Mouse (Mus musculus): ENCODE data around the gene Lrrc59.

The Lrrc59 gene

DNA sequence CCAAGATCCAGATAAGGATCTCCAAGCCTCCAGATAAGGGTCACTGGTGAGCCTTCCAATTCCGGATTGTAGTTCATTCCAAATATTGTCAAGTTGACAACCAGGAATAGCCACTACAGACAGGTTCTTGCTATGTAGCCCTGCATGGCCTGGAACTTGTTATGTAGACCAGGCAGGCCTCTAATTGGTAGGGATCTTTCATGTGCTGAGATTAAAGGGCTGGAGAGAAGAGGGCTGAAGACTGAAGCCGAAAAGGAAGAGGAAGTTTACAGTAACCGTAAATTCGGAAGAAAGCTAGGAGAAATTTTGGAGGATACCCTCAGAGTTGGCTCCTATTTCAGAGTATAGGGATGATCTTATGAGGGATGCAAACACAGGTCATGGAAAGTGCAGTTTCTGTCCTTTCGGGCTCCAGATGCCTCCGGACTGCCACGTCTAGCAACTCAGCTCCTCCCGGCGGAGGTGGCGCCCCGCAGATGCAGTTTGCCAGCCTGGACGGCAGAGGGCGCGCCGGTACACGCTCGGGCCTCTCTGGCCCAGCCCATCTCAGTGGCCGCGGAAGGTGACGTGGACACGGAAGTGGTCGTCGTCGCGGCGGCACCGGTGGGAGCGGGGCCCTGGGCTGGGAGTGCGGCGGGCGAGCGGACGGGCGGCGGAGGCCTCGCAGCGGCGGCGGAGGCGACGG is at the start of gene Lrrc59:
Lrrc59 (plus strand) TSS at position 569 of the 685 bp plus-strand sequence.
- DNase-seq (ENCODE audit: low spot score in 2 of 2), result peak; percentile 92 to 93

DNA sequence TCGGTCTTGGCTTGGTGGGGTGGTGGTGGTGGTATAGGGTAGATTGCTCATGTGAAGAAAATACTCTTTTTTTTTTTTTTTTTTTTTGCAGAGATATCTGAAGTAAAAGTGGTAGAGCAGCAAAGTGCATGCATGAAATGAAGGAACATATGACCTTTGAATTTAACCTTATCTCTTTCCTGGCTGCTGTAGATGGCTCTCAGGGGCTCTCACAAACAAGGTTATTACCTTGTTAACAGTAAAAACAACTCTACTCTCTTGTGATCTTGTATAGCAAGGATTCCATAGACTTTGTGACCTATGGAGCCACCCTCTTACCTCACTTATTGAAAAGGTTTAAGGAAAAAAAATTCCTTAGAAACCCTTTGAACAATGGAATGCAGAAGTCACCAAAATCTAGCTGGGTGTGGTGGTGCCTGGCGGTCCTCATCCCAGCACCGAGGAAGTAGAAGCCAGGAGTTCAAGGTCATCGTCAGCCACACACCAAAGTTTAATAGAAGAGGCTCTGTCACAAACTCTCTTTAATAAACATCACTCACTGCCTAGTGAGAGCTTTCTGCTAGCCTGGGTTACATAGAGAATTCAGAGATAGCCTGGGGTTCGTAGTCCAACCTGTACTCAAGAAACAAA is 49.3 kb upstream of the Lrrc59 start:
- DNase-seq (ENCODE audit: low spot score in 2 of 2), result no peak

DNA sequence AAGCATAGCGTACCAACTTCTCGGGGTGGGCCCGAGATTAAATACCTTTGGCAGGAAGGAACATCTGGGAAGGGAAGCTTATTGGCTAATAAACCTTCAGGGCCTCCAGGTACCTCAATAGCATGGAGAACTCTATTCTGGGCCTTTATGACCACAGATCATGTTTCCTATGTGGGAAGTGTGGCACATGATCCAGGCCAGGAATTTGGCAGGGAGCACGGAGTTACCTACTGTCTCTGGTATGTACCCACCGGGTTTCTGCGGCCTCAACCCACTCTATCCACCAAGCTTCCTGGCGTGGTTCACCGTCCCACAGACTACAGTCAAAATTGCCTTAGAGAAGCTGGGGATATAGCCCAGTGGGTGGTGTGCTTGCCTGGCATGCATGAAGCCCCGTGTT is 44.5 kb upstream of the Lrrc59 start:
- DNase-seq (ENCODE audit: low spot score in 2 of 2), result no peak

DNA sequence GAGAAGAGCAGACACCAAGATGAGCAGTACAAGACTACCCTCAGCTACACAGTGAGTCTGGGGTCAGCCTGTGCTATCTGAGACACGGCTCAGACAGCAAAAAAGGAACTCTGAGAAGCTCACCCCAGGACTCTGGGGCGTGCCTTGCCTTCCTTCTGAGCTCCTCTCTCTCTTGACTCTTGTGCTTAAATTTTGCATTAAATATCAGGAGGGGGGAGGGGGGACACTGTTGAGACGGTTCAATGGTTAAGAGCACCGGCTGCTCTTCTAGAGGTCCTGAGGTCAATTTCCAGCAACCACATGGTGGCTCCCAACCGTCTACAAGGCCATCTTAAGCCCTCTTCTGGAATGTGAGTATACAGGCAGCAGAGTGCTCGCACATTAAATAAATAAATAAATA is 42.1 kb upstream of the Lrrc59 start:
- DNase-seq (ENCODE audit: low spot score in 2 of 2), result no peak

DNA sequence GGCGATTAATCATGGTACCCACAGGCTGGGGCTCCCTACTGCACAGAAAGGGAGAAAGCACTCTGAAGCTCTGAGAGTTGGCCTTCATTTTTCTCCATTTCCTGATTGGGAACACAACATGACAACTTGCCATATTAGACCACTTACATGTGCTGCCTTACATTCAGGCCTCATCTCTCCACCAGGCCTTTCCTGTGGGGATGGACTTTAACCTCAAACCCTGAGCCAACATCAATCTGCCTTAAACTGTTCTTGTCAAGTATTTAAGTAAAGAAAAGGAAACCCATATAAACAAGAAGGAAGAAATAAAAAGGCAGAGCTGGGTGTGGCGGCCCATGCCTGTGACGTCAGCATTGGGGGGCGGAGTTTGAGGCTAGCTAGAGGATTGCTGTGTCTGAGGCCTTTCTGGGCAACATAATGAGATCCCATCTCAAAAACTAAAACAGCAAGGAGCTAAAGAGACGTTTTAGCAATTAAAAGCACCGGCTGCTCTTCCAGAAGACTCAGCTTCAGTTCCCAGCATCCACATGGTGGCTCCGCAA is 33.2 kb upstream of the Lrrc59 start:
- no peak for DNase-seq (ENCODE audit: low spot score in 2 of 2)

DNA sequence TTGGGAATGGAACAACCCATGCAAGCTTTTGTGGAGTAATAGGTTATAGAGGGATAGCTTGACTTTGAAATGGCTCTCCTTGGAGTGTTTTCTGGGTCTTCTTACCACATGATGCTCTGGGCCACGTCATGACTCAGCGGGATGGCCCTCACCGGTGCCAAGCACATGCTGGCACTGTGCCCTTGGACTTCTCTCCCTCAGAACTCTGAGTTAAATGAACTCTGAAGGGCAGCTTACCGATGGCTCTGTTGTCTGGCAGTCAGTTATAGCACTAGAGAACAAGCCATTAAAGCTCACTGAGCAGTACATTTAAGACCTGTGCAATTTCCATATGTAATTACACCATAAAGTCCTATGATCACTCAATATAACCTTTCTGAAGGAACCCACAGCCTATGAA is 32.2 kb upstream of the Lrrc59 start:
- DNase-seq (ENCODE audit: low spot score in 2 of 2), result no peak

DNA sequence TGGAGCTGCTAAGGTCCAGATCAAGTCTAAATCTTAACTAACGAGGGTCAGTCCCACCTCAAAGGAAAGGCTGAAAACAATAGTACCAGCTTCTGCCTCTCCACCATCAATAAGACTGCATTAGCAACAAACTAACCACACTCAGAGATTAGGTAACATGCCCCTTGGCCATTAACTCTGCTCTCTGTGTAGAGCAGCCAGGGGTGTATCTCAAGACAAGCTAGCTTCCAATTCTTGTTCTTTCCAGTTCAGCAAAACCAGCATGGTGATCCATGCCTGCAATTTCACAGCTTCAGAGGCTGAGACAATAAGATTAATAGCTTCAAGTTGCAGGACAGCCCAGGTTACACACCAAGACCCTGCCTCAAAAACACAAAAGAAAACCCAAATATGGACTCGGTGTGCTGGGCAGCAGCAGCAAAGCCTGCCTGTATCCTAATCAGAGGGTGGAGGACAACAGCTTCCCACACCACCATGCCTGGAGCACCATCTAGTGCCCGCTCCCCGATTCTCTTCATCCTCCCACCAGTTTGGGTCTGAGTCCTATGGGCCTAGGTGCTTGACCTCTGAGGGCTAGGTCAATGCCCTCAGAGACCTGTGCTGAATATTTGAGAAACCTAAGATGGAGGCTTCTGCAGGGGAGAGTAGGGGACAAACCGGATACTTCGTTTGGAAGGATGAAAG is 31.0 kb upstream of the Lrrc59 start:
- DNase-seq (ENCODE audit: low spot score in 2 of 2), result no peak

DNA sequence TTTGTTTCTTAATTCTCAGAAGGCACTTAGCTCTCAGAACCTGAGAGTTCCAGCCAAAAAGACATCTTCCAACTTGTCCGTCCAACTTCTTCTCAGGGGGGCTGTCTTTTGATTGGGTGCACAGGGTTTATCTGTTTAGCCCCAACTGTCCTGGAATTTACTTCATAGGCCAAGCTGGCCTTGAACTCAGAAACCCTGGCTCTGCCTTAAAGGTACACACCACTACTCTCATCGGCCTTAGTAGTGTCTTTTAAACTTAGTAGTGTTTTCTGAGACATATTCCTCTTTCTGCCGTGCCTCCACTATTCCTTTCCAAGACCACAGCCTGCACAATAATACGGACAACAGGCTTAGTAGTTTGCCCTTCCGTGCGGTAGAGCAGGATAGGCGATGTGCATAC is 29.1 kb upstream of the Lrrc59 start:
- no peak for DNase-seq (ENCODE audit: low spot score in 2 of 2)

DNA sequence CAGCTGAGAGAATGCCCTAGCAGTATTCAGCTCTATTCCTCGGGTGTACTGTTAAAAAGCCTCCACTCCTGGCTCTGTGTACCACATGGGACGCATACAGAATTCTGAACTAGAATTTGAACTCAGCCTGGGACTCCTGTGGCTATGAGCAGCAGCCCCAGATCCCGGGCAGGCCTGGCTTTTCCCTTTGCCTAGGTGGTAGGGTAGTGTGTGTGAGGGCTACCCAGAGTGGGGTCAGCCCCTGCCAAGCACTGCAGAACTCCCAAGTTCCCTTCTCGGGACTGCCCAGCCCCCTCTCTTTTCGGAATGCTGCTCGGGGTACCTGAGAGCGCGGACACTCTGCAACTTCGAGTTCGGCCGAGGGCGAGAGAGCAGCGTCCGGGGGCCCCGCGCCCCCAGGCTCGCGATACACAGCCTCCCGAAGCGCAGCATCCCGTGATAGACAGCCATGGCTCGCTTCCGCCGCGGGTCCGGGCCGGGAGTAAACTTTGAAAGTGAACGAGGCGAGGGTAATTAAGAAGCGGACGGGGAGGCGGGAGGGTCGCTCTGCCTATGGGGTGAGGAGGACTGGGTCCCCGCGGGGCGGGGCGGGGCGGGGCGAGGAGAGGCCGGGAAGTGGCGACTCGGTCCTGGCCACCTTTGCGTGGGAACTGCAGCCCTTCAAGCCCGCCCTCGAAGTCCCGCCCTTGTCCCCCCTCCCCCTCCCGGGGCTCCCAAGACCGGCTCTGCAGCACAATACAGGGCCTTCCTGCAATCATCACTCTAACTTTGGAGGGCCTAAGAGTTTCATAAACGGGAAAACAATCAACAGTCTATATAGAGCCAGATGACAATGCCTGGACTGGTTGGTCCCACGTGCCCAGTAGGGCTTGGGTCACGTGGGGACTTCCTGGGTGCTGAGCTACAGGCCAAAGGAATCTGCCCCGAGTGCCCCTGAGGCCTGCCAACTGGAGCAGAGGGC is 28.0 kb upstream of the Lrrc59 start, which contains the start of gene Acsf2:
Acsf2 (minus strand) TSS at position 551 of the 961 bp plus-strand sequence.
- peak; percentile 78 for DNase-seq (ENCODE audit: low spot score in 2 of 2)

DNA sequence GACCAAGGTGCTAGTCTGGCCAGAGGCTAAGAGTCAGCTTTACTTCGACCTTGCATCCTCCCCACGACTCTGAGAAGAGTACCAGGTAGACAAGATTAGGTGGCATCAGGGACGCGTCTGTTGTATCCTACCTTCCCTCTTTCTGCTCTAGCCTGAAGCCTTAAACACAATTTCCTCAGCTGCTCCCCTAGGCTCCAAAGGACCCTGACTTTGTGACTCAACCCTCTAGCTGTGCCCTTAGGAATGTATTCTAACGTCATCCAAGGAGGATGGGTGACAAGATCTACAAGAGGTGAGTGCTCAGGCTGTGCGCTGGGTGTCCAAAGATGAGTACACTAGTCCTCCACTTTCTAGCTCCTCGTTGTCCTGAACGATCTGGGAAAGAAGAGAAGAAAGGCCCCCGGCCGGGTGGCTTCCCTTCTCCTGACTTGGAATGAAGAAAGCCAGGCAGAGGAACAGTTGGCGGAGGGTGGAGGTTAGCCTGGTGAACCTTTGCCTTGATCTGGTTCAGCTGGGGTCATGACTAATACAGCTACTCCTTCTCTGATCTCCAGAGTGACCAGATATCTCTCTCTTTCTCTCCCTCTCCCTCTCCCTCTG is 27.1 kb upstream of the Lrrc59 start:
- DNase-seq (ENCODE audit: low spot score in 2 of 2), result no peak

DNA sequence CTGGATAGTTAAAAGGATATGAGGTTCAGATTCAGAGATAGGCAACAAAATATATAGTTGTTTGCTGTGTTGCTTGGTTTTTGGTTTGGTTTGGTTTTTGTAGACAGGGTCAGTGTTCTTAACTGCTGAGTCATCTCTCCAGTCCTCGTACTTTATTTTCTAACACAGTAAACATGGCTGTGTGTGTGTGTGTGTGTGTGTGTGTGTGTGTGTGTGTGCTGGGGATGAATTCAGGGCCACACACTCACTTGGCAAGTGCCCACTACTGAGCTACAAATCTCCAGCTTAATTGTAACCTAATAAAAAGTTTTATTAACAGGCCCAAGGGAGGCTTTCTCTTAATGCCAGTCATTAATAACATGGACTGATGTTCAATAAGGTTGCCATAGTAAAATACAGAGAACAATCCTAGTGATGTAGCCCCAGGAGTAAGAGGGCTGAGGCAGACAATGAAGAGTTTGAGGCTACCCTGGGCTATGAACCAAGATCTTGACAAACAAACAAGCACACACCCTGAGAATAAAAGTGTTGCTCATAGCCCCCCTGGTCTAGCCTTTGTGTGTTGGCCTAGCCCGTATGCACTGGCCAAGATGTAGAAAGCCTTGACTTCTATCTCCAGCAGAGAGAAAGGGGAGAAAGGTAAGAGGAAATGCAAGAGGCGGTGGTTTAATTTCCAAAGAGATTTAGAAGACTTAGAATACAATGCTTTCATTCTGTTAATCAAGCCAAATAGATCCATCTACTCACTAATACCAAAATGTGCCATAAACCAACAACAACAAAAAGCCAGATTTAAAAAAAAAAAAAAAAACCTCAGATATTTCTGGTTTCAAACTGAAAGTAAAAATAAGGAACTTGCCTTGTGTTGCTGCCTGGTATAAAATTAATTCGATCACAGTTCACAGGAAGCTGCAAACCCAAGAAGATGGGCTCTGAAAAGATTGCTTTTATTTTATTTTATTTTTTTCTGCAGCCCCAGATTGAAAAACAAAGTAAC is 18.5 kb upstream of the Lrrc59 start:
- peak in 1 of 2 experiments; percentile 31 for DNase-seq (ENCODE audit: low spot score in 2 of 2)

DNA sequence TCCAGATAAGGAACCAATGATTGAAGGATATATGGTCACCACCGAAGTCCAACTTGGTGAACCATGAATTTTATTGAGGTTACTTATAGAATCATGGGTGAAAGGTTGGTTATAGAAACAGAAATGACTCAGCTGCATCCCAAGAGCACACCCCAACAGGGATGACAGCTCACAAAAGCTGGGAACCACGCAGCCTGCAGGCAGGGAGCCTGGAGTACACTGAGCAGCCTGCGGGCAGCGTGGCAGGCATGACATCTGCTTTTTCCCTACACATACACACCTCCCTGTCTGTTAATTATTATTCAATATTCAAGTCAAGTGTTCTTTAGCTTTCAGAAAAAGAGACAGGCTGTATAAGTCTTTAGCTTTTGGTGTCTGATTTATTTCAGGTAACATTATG is 15.0 kb upstream of the Lrrc59 start:
- DNase-seq (ENCODE audit: low spot score in 2 of 2), result no peak

DNA sequence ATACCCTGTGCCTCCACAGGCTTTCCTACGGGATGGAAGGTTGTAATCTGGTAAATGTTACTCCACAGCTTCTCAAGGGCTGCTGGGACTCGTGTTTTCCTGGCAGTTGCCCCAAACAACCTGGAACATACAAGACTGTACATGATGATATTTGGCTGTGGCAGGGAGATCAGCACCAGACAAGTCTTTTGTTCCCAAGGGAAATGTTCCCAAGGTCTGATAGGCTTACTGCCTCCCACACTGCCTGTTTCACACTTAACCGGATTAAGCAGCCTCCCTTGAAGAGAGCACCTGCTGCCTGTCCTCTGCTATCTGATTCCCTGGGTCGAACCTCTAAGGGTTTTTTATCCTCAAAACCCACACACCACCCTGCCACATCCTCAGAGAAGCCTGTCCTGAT is 14.1 kb upstream of the Lrrc59 start:
- no peak for DNase-seq (ENCODE audit: low spot score in 2 of 2)

DNA sequence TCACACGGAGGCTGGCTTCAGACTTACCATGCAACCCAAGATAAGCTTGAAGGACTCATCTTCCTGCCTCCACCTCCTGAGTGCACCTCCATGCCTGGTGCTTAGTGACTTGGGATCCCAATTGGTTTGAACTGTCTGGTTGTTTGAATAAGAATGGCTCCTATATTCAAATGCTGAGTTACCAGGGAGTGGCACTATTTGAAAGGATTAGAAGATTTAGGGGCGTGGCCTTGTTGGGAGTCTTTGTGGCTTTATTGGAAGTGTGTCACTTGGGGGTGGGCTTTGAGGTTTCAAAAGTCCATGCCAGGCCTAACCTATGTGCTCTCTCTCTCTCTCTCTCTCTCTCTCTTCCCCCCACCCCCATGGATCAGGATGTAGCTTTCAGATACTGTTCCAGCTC is 11.9 kb upstream of the Lrrc59 start:
- no peak for DNase-seq (ENCODE audit: low spot score in 2 of 2)

DNA sequence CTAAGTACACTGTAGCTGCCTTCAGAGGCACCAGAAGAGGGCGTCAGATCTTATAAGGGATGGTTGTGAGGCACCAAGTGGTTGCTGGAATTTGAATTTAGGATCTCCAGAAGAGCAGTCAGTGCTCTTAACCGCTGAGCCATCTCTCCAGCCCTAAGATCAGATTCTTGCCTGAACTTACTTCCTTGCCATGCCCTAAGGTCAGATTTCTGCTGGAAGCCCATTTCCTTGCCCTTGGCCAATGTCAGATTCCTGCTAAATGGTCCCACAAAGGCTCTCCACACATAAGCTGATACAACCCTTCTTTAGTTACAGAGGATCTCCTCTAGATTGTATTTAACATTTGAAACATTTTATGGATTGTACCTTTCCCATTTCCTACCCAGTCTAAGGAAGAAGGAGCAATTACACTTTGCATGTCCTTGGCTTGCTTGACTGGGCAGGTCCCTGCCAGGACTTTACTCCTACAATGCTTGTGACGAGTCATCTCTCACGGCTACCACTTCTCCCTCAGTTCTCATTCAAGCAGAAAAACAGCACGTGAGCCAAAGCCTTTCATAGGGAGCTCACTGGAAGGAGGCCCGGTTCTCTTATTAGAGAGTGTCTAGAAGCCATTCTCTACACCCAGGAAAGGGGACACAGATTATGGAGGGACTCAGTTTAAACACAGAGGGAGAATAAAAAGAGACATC is 8.7 kb upstream of the Lrrc59 start:
- DNase-seq (ENCODE audit: low spot score in 2 of 2), result no peak

DNA sequence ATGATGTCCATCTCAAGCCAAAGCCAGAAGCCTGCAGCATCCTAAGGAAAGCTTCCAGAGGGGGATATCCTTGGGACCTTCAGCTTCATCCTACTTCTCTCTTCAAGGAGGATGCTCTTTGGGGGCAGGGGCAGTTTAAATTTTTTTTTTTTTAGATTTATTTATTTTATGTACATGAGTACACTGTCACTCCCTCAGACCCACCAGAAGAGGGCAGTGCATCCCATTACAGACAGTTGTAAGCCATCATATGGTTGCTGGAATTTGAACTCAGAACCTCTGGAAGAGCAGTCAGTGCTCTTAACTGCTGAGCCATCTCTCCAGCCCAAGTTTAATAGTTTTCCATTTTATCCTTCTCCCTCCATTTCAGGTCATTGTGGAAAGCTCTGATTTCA is 8.1 kb upstream of the Lrrc59 start:
- DNase-seq (ENCODE audit: low spot score in 2 of 2), result no peak

DNA sequence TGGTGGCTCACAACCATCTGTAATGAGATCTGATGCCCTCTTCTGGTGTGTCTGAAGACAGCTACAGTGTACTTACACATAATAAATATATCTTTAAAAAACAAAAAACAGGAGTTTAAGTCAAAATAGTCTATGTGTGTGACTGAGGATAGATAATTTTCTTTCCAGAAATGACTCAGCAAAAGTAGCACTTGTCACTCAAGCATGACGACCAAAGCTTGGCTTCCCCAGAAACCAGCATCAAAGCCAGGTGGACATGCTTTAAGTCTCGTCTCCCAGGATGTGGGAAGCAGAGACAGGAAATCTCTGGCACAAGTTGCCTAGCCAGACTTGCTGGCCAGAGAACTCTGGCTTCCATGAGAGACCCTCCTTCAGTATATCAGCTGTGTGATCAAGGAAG is 7.4 kb upstream of the Lrrc59 start:
- DNase-seq (ENCODE audit: low spot score in 2 of 2), result no peak

DNA sequence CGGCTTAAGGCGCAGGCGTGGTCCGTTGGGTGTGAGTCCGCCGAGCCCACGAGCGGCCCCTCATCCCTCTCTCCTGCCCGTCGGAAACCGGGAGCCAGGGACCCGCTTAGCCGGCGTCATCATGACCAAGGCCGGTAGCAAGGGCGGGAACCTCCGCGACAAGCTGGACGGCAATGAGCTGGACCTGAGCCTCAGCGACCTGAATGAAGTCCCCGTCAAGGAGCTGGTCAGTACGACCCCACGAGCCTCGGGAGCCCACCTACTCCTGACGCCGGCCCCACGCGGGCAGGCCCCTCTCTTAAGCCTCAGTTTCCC is 274 bp downstream of the Lrrc59 start:
- no peak for DNase-seq (ENCODE audit: low spot score in 2 of 2)

DNA sequence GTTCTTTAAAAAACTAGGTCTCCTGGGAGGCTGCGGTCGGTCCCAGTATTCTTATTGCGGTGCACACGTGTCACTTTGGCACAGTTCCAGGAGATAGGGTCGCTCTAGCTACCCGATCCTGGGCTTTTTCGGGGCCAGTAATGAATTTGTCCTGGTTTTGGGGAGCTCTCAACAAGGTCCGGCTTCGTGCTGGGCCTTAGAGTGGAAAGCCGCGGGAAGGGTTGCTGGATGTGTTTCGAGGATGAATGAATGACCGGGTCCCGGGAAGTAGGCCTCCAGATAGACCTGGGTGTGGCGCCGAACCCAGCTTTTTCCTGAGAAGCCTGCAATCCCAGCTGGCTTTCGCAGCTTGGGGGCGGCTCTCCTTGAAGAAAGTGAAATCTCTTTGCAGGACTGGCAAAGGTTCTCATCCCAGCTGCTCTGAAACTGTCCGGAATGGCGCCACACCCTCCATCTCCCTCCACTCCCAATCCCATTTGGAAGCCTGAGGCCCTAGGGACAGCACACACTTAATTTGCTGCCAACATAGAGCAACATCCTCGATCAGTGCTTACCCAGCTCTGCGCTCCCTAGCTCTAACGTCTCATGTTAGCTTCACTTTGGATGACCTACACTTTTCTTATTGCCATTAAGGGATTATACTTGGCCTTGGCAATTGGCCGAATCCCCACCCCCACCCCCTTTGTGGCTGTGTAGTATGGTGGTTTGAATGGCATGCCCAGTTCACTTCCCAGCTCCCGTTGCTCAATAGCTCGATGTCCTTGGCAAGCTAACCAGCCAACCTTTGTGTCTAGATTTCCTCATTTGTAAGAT is 838 bp downstream of the Lrrc59 start:
- peak; percentile 45 to 61 for DNase-seq (ENCODE audit: low spot score in 2 of 2)
